Mouse (Mus musculus): ENCODE measurements around the gene Orai2.

DNA sequence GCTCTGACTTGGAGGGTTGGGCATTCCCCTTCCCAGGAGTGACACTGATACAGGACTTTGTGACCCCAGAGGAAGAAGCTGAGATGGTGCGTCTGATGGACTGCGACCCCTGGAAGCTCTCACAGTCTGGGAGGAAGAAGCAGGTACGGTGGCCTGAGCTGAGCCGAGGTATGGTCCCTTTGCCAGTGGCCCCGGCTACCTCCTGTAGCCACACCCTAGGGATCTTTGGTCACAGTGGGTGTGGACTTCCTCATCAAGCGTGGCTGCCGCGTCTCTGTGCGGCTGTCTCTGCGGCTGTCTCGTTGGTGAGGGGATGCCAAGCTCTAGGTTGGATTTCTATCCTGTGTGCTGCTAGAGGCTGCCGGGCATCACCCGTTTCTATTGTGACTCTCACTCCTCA lies 31.1 kb downstream of the Orai2 start:
- TF ChIP-seq CTCF (IDR thresholded peaks at IDR 0.05), result no peak
- no peak for TF ChIP-seq POLR2A (IDR thresholded peaks at IDR 0.05; ENCODE audit: insufficient read depth, low read depth, low read length)
- TF ChIP-seq EP300 (IDR thresholded peaks at IDR 0.05; ENCODE audit: insufficient read depth, low read depth, low read length), result no peak

Measured in heart, adult 2 months (tissue).